Mouse (Mus musculus): ENCODE results near the gene Nhlrc2. TPM values are rescaled to one million over a fixed set of nuclear protein-coding genes. Genes with fewer than 3 reads are reported as not detected.
A peak's percentile ranks its signal among the peaks of the same experiment; 100 is the strongest.
"Not testable (repeated sequence)": the region's sequence is repeated elsewhere in the genome, so short reads cannot be mapped to it uniquely, and the experiment has no call there.

Gene Nhlrc2
- 11.5 and 12.4 TPM in 2 replicates for polyA plus RNA-seq (2015; fragmentation: Nextera tagmentation; extraction: Ambion mirVana)

- under 1% methylated on average over 60 of the region's 69 CpGs for WGBS
Observed at GRCm38 (mm10) chr19:56548230-56549032, at the start of gene Nhlrc2. Nhlrc2 (plus strand) TSS chr19:56548261.

DNA sequence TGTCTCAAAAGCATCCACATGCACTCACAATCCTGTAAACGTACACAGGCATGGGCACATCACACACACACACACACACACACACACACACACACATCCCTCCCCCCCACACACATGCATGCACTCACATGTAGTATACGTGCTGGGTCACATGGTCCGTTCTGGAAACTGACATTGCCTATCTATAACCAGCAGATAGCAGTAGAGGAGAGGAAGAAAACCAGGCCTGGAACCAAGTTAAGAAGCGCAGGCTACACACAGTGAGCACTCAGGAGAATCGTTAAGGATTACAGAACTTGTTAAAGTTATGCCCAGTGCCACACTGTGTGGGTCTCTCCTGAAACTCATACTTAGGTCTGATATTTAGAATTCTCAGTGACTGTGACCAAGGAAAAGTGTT lies 45.0 kb upstream of the Nhlrc2 start:
- H3K36me3 ChIP-seq (ENCODE audit: insufficient read depth, low read length); ATAC-seq (replicated peaks; ENCODE audit: low FRiP score, low read depth); H3K4me1 ChIP-seq (replicated peaks; ENCODE audit: insufficient read depth, low read length); H3K27me3 ChIP-seq (ENCODE audit: insufficient read depth, low read length); H3K4me2 ChIP-seq (ENCODE audit: low read length); DNase-seq (ENCODE audit: low spot score); H3K4me3 ChIP-seq (replicated peaks; ENCODE audit: low read depth, low read length); H3K9me3 ChIP-seq (replicated peaks; ENCODE audit: low read length); H3K27ac ChIP-seq; H3K9ac ChIP-seq (ENCODE audit: low read depth, low read length): not testable (repeated sequence)
- no CpG with 5 or more reads among the region's 5 CpGs for WGBS

More at GRCm38 (mm10) chr19:56548230-56549032, at the start of gene Nhlrc2:
- H3K27me3 ChIP-seq (ENCODE audit: insufficient read depth, low read length): no peaks in the 10 kb centered on the region
- no peaks in the 10 kb centered on the region for H3K9me3 ChIP-seq (replicated peaks; ENCODE audit: low read length)
- no peak for TF ChIP-seq CTCF (IDR thresholded peaks at IDR 0.05; ENCODE audit: low read depth)
- peak; percentile 92 for ATAC-seq (replicated peaks; ENCODE audit: low FRiP score, low read depth)
- peaks cover 4% of the 10 kb centered on the region for H3K4me1 ChIP-seq (replicated peaks; ENCODE audit: insufficient read depth, low read length)
- H3K4me2 ChIP-seq (ENCODE audit: low read length): peak within 1 kb of the TSS; percentile 67
- H3K9ac ChIP-seq (ENCODE audit: low read depth, low read length): peak within 1 kb of the TSS; percentile 91
- peak within 1 kb of the TSS; percentile 95 for H3K27ac ChIP-seq
- H3K4me3 ChIP-seq (replicated peaks; ENCODE audit: low read depth, low read length): peak within 1 kb of the TSS; percentile 81
- H3K36me3 ChIP-seq (ENCODE audit: insufficient read depth, low read length): 0 out of 2 replicates have a peak, but pooled peaks cover 6% of the 10 kb centered on the region
- DNase-seq (ENCODE audit: low spot score): peak; percentile 93

GRCm38 (mm10) chr19:56503525-56503924 lies 44.5 kb upstream of the Nhlrc2 start:
- H3K27me3 ChIP-seq (ENCODE audit: insufficient read depth, low read length); H3K9ac ChIP-seq (ENCODE audit: low read depth, low read length); H3K4me1 ChIP-seq (replicated peaks; ENCODE audit: insufficient read depth, low read length); H3K4me2 ChIP-seq (ENCODE audit: low read length); DNase-seq (ENCODE audit: low spot score); H3K4me3 ChIP-seq (replicated peaks; ENCODE audit: low read depth, low read length); ATAC-seq (replicated peaks; ENCODE audit: low FRiP score, low read depth); H3K9me3 ChIP-seq (replicated peaks; ENCODE audit: low read length); H3K27ac ChIP-seq; H3K36me3 ChIP-seq (ENCODE audit: insufficient read depth, low read length): not testable (repeated sequence)
- WGBS: no CpG with 5 or more reads among the region's 5 CpGs

- H3K4me3 ChIP-seq (replicated peaks; ENCODE audit: low read depth, low read length); ATAC-seq (replicated peaks; ENCODE audit: low FRiP score, low read depth); H3K27ac ChIP-seq; H3K27me3 ChIP-seq (ENCODE audit: insufficient read depth, low read length); H3K9me3 ChIP-seq (replicated peaks; ENCODE audit: low read length); H3K4me1 ChIP-seq (replicated peaks; ENCODE audit: insufficient read depth, low read length); DNase-seq (ENCODE audit: low spot score); H3K9ac ChIP-seq (ENCODE audit: low read depth, low read length); H3K4me2 ChIP-seq (ENCODE audit: low read length); H3K36me3 ChIP-seq (ENCODE audit: insufficient read depth, low read length): not testable (repeated sequence)
- no CpG with 5 or more reads among the region's 4 CpGs for WGBS
Observed at GRCm38 (mm10) chr19:56511207-56511606, 36.9 kb upstream of the Nhlrc2 start.

DNA sequence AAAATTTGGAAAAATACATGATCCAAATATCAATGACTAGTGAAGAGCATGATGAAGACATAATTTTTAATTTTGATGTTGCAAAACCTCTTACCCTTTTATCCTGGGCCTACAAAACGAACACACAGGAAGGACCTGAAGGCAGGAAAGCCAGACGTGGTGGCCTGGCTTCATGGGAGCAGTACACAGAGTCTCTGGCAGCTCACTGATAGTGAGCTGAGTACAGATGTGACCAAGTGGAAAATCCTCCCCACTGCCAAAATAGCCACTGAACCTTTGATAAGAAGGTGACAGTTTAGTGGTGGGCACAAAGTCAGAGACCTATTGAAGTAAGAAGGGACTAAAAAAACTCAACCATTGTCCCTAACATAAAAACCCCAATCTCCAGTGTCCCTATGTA lies 34.5 kb upstream of the Nhlrc2 start:
- H3K4me2 ChIP-seq (ENCODE audit: low read length); ATAC-seq (replicated peaks; ENCODE audit: low FRiP score, low read depth); H3K9ac ChIP-seq (ENCODE audit: low read depth, low read length); DNase-seq (ENCODE audit: low spot score); H3K9me3 ChIP-seq (replicated peaks; ENCODE audit: low read length); H3K27ac ChIP-seq; H3K27me3 ChIP-seq (ENCODE audit: insufficient read depth, low read length); H3K4me3 ChIP-seq (replicated peaks; ENCODE audit: low read depth, low read length); H3K36me3 ChIP-seq (ENCODE audit: insufficient read depth, low read length); H3K4me1 ChIP-seq (replicated peaks; ENCODE audit: insufficient read depth, low read length): not testable (repeated sequence)
- no CpG with 5 or more reads among the region's 2 CpGs for WGBS

DNA sequence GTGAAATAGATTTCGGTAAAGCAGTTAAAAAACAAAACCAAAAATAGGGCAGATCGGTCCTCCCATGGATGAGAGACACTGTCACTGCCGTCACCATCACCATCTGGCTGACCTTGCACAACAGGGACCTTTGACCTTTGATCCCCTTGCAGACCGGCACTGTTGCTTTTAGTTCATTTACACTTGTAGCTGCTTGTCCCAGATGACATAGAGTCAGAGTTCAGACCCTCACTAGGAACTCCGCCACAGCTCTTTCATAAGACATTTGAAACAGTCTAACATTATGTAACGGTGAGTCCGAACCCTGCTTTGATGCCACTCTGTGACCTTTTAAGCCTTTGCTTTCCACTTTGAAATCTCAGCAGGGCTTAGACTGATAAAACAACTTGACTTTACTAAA lies 28.7 kb upstream of the Nhlrc2 start:
- H3K4me2 ChIP-seq (ENCODE audit: low read length); H3K27ac ChIP-seq; H3K36me3 ChIP-seq (ENCODE audit: insufficient read depth, low read length); H3K9me3 ChIP-seq (replicated peaks; ENCODE audit: low read length); ATAC-seq (replicated peaks; ENCODE audit: low FRiP score, low read depth); H3K27me3 ChIP-seq (ENCODE audit: insufficient read depth, low read length); DNase-seq (ENCODE audit: low spot score); H3K9ac ChIP-seq (ENCODE audit: low read depth, low read length); H3K4me1 ChIP-seq (replicated peaks; ENCODE audit: insufficient read depth, low read length); H3K4me3 ChIP-seq (replicated peaks; ENCODE audit: low read depth, low read length): not testable (repeated sequence)
- WGBS: no CpG with 5 or more reads among the region's 7 CpGs

- H3K27me3 ChIP-seq (ENCODE audit: insufficient read depth, low read length); H3K9me3 ChIP-seq (replicated peaks; ENCODE audit: low read length); H3K4me2 ChIP-seq (ENCODE audit: low read length); H3K36me3 ChIP-seq (ENCODE audit: insufficient read depth, low read length); H3K4me1 ChIP-seq (replicated peaks; ENCODE audit: insufficient read depth, low read length); H3K9ac ChIP-seq (ENCODE audit: low read depth, low read length); H3K4me3 ChIP-seq (replicated peaks; ENCODE audit: low read depth, low read length); DNase-seq (ENCODE audit: low spot score); H3K27ac ChIP-seq; ATAC-seq (replicated peaks; ENCODE audit: low FRiP score, low read depth): not testable (repeated sequence)
- WGBS: no CpG with 5 or more reads among the region's 11 CpGs
Observed at GRCm38 (mm10) chr19:56530529-56530928, 17.5 kb upstream of the Nhlrc2 start.
